22 mouse cellular contexts compared by ENCODE assay signal in the genomic region with DNA sequence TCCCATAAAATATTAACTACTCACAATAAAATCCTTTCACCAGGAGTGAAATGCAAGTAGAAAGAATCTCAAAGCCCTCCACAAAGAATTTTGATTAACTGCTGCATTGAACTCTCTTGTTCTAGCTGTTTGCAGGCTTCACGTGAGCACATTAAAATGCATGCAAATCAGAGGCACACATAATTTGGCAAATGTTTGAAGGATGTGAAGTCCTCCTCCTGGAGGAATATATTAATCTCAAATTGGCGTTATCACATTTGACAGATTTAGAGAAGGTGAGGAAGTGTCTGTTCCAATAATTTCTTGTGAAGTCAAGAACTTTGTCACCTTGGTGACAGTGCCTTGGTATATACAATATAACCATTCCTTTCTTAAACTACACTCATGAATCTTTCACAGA.
DNase-seq lines count a peak whose midpoint lies in the region; ATAC-seq and TF ChIP-seq lines count a peak whose summit lies in the region.
"Had no signal": no experiment of that assay in that cellular context is flagged by ENCODE, and none has a peak within 500 bp of the region (broad histone marks: within the 10 kb centered on the region; RNA-seq: fewer than 3 reads in every experiment).

No protein-coding gene starts in this region.

- H3K27me3 ChIP-seq in forebrain, embryonic 16.5 days (replicated peaks; ENCODE audit: control insufficient read depth, insufficient read depth, low read length), result no peaks in the 10 kb centered on the region
- H3K27me3 ChIP-seq in forebrain, embryonic 12.5 days, result no peaks in the 10 kb centered on the region
- no peaks in the 10 kb centered on the region for H3K27me3 ChIP-seq in limb, embryonic 14.5 days (ENCODE audit: control insufficient read depth, insufficient read depth, low read length)
- H3K27me3 ChIP-seq in limb, embryonic 10.5 days (ENCODE audit: low read depth, poor library complexity, severe bottlenecking), result no peaks in the 10 kb centered on the region
- H3K27me3 ChIP-seq: heart, embryonic 12.5 days; heart, embryonic 15.5 days had no signal

- WGBS in forebrain, embryonic 16.5 days, result 25% methylated on average over 2 of the region's 2 CpGs
- 49% methylated on average over 2 of the region's 2 CpGs for WGBS in forebrain, embryonic 12.5 days
- 33% methylated on average over 2 of the region's 2 CpGs for WGBS in limb, embryonic 14.5 days
- WGBS in limb, embryonic 10.5 days, result 78% methylated on average over 2 of the region's 2 CpGs

- no peak overlapping the region for H3K4me3 ChIP-seq in forebrain, embryonic 16.5 days (replicated peaks; ENCODE audit: low read length)
- no peak overlapping the region for H3K4me3 ChIP-seq in forebrain, embryonic 12.5 days (replicated peaks)
- H3K4me3 ChIP-seq in limb, embryonic 14.5 days (replicated peaks; ENCODE audit: low read length), result no peak overlapping the region
- no peak overlapping the region for H3K4me3 ChIP-seq in limb, embryonic 10.5 days
- H3K4me3 ChIP-seq: heart, embryonic 12.5 days; heart, embryonic 15.5 days had no signal

- DNase-seq in limb, embryonic 14.5 days (ENCODE audit: low spot score), result peak; percentile 8
- DNase-seq in limb, embryonic 10.5 days (ENCODE audit: low spot score), result no peak
- DNase-seq in brain, adult 2 months (ENCODE audit: low read depth, low spot score), result peak; percentile 10
- peak; percentile 62 for DNase-seq in brain, embryonic 14.5 days (ENCODE audit: low read depth)
- DNase-seq: adrenal gland, adult 2 months; adrenal gland, postnatal 14 days; cerebellum, adult 18-20 months; cerebellum, adult 9-10 months; cerebellum, postnatal 14 days; gastrocnemius, postnatal 25 days; heart, adult 18-20 months; heart, postnatal 10 days; heart, postnatal 36 days had no signal

- no peak overlapping the region for H3K9ac ChIP-seq in forebrain, embryonic 16.5 days (replicated peaks; ENCODE audit: low read depth, low read length)
- no peak overlapping the region for H3K9ac ChIP-seq in forebrain, embryonic 12.5 days
- H3K9ac ChIP-seq in limb, embryonic 14.5 days (ENCODE audit: low read depth, low read length, severe bottlenecking), result no peak overlapping the region
- H3K9ac ChIP-seq: heart, embryonic 12.5 days; heart, embryonic 15.5 days; hindbrain, embryonic 14.5 days had no signal

- ATAC-seq in forebrain, embryonic 16.5 days, result peak; percentile 64; the same call in 1 of the 2 replicates
- ATAC-seq in forebrain, embryonic 12.5 days (ENCODE audit: low FRiP score), result no peak
- ATAC-seq in limb, embryonic 14.5 days (ENCODE audit: low FRiP score, low read depth), result no peak; the same call in 1 of the 2 replicates
- ATAC-seq: CD4-positive, CD25-positive, alpha-beta regulatory T cell, adult 4 months; hindbrain, postnatal 0 days; inflammation-experienced regulatory T-cells, adult 6 months; intestine, embryonic 16.5 days had no signal

- TF ChIP-seq CTCF in brain, embryonic 14.5 days (IDR thresholded peaks at IDR 0.05; ENCODE audit: borderline replicate concordance, extremely low read depth, insufficient read depth, insufficient read length), result no peak

- no peak overlapping the region for H3K27ac ChIP-seq in forebrain, embryonic 16.5 days (ENCODE audit: low read length)
- no peak overlapping the region for H3K27ac ChIP-seq in forebrain, embryonic 12.5 days
- H3K27ac ChIP-seq in limb, embryonic 14.5 days (replicated peaks; ENCODE audit: low read depth, low read length), result no peak overlapping the region
- no peak overlapping the region for H3K27ac ChIP-seq in limb, embryonic 10.5 days
- H3K27ac ChIP-seq: heart, embryonic 15.5 days; hindbrain, embryonic 14.5 days; hindbrain, postnatal 0 days had no signal

- no peaks in the 10 kb centered on the region for H3K4me1 ChIP-seq in forebrain, embryonic 16.5 days (replicated peaks; ENCODE audit: control insufficient read depth, insufficient read depth, low read length)
- no peaks in the 10 kb centered on the region for H3K4me1 ChIP-seq in forebrain, embryonic 12.5 days
- H3K4me1 ChIP-seq in limb, embryonic 14.5 days (ENCODE audit: control insufficient read depth, insufficient read depth, low read length), result 0 out of 2 replicates have a peak, but pooled peaks cover 2% of the 10 kb centered on the region
- no peaks in the 10 kb centered on the region for H3K4me1 ChIP-seq in limb, embryonic 10.5 days
- H3K4me1 ChIP-seq: heart, embryonic 12.5 days; heart, embryonic 15.5 days had no signal

- no peak overlapping the region for H3K4me2 ChIP-seq in forebrain, embryonic 16.5 days (ENCODE audit: low read length)
- H3K4me2 ChIP-seq in forebrain, embryonic 12.5 days, result no peak overlapping the region
- no peak overlapping the region for H3K4me2 ChIP-seq in limb, embryonic 14.5 days (replicated peaks; ENCODE audit: low read depth, low read length, severe bottlenecking)
- H3K4me2 ChIP-seq: heart, embryonic 12.5 days; heart, embryonic 15.5 days; hindbrain, embryonic 14.5 days had no signal

- no peak for TF ChIP-seq POLR2A in limb, embryonic 14.5 days (IDR thresholded peaks at IDR 0.05; ENCODE audit: borderline replicate concordance, extremely low read depth, insufficient read depth, insufficient read length)
- TF ChIP-seq POLR2A in brain, embryonic 14.5 days (IDR thresholded peaks at IDR 0.05; ENCODE audit: borderline replicate concordance, extremely low read depth, insufficient read depth, insufficient read length, poor library complexity, severe bottlenecking), result no peak

- H3K36me3 ChIP-seq in forebrain, embryonic 16.5 days (ENCODE audit: control insufficient read depth, insufficient read depth), result no peaks in the 10 kb centered on the region
- H3K36me3 ChIP-seq in forebrain, embryonic 12.5 days (replicated peaks), result no peaks in the 10 kb centered on the region
- no peaks in the 10 kb centered on the region for H3K36me3 ChIP-seq in limb, embryonic 14.5 days (ENCODE audit: control insufficient read depth, insufficient read depth, low read length)
- no peaks in the 10 kb centered on the region for H3K36me3 ChIP-seq in limb, embryonic 10.5 days
- H3K36me3 ChIP-seq: heart, embryonic 12.5 days; heart, embryonic 15.5 days had no signal

- no peaks in the 10 kb centered on the region for H3K9me3 ChIP-seq in forebrain, embryonic 16.5 days (ENCODE audit: control insufficient read depth, low read length)
- H3K9me3 ChIP-seq in forebrain, embryonic 12.5 days, result no peaks in the 10 kb centered on the region
- no peaks in the 10 kb centered on the region for H3K9me3 ChIP-seq in limb, embryonic 14.5 days (ENCODE audit: control insufficient read depth, low read length)
- no peaks in the 10 kb centered on the region for H3K9me3 ChIP-seq in limb, embryonic 10.5 days (replicated peaks)
- H3K9me3 ChIP-seq: heart, embryonic 12.5 days; heart, embryonic 15.5 days had no signal
